Mouse (Mus musculus) olfactory bulb, adult 2 months (tissue): ENCODE measurements at regions not wholly inside any gene's neighbourhood (a gene's known extent, or its start where the extent isn't known, plus 50 kb on each side); places are given as distances from the start of the nearest gene placed in this dataset.

ENCODE experiments used
- H3K27ac ChIP-seq: fragments of 200-500 bp; 2 replicates; pipeline ENCODE4 v1.5.1; 2012; ENCODE audit warnings: low read depth, low read length; ENCODE audit not compliant: insufficient read depth
- H3K4me1 ChIP-seq: fragments of 200-500 bp; 2 replicates; pipeline ENCODE4 v1.6.1; 2012; ENCODE audit warnings: low read length; ENCODE audit not compliant: control insufficient read depth, insufficient read depth
- H3K4me3 ChIP-seq: fragments of 200-500 bp; 2 replicates; pipeline ENCODE4 v1.5.1; 2012; ENCODE audit warnings: mild to moderate bottlenecking, low read depth, low read length, moderate library complexity; ENCODE audit not compliant: insufficient read depth
- CTCF ChIP-seq: fragments of 200-500 bp; IDR thresholded peaks from 2 replicates; pipeline ENCODE4 v1.5.1; 2012; ENCODE audit warnings: low read depth, mild to moderate bottlenecking, low read length, moderate library complexity; ENCODE audit not compliant: insufficient read depth
- POLR2A ChIP-seq: fragments of 200-500 bp; IDR thresholded peaks from 2 replicates; pipeline ENCODE4 v1.6.1; 2012; ENCODE audit warnings: mild to moderate bottlenecking, low read depth, low read length, moderate library complexity; ENCODE audit not compliant: insufficient read depth
- WGBS: fragments of 180-500 bp; shearing (Covaris S2); methylation state at CpG from one replicate; pipeline ENCODE4 v1.1.7; 2018; 5-methylcytosine and 5-hydroxymethylcytosine counted together

GRCm38 (mm10) chr4:25453127-25453806 lies 171.6 kb upstream of the Ufl1 start:
- Histone ChIP-seq H3K27ac (no peak overlapping the region), H3K4me1 (no peaks in the 10 kb centered on the region), H3K4me3 (no peak overlapping the region)
- TF ChIP-seq POLR2A, result no peak
- 90% methylated on average over 6 of the region's 6 CpGs for WGBS

GRCm38 (mm10) chr4:25451865-25452264 lies 170.2 kb upstream of the Ufl1 start:
- WGBS, result 76% methylated on average over 6 of the region's 6 CpGs
- no peak overlapping the region for H3K27ac ChIP-seq
- no peak overlapping the region for H3K4me3 ChIP-seq
- no peaks in the 10 kb centered on the region for H3K4me1 ChIP-seq
- no peak for TF ChIP-seq POLR2A
- TF ChIP-seq CTCF, result no peak

DNA sequence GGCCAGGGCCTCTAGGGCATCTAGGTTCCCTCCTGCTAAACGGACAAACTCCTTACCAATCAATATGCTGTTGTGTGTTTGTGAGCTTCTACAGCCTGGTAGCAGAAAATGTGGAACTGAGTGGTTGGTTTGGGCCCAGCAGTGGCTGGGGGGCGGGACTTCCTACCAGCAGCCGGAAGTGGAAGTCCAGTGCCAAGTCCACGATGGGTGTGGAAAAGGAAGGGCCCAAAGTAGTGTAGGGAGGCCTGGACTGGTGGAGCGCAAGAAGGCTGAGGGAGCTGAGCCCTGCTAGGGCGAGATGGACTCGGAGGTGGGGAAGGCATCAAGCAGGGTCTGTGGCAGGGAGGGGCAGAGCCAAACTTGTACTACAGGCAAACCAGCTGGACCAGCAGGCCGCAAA lies 150.6 kb upstream of the Ufl1 start:
- 96% methylated on average over 8 of the region's 8 CpGs for WGBS
- Histone ChIP-seq H3K27ac (no peak overlapping the region), H3K4me3 (no peak overlapping the region), H3K4me1 (no peaks in the 10 kb centered on the region)
- no peak for TF ChIP-seq CTCF
- no peak for TF ChIP-seq POLR2A

- Histone ChIP-seq H3K4me3 (no peak overlapping the region), H3K27ac (no peak overlapping the region)
- no peak for TF ChIP-seq CTCF
- no peak for TF ChIP-seq POLR2A
These were observed 134.7 kb upstream of the Ufl1 start for GRCm38 (mm10) chr4:25416330-25416729.

DNA sequence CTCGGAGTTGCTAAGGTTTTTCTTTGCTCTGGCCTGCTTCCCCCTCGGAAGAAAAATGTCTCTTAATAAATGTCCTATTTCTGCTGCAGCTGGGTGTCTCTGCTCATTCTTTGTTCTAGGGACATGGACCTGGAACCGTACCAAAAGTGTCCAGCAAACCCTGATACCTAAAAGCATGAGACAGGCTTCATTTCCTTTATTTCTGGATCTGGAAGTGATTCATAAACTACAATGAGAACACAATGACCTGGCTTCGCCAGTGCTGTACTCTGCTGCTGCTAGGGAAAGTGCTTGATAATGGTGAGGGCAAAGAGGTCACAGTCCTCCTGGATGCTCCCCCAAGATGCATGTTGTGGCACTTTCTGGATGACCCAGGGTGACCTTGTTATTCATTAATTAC lies 128.8 kb upstream of the Ufl1 start:
- Histone ChIP-seq H3K4me3 (no peak overlapping the region), H3K4me1 (no peaks in the 10 kb centered on the region), H3K27ac (no peak overlapping the region)
- TF ChIP-seq POLR2A (no peak), CTCF (no peak)
- 46% methylated on average over 4 of the region's 4 CpGs for WGBS

More at GRCm38 (mm10) chr4:25416330-25416729, 134.7 kb upstream of the Ufl1 start:
- WGBS, result 68% methylated on average over 2 of the region's 2 CpGs
- no peaks in the 10 kb centered on the region for H3K4me1 ChIP-seq

GRCm38 (mm10) chr4:25408696-25409448 lies 127.3 kb upstream of the Ufl1 start:
- TF ChIP-seq CTCF (no peak), POLR2A (no peak)
- 14% methylated on average over 3 of the region's 3 CpGs for WGBS
- no peaks in the 10 kb centered on the region for H3K4me1 ChIP-seq
- H3K27ac ChIP-seq, result no peak overlapping the region
- H3K4me3 ChIP-seq, result no peak overlapping the region

GRCm38 (mm10) chr4:25407842-25408241 lies 126.2 kb upstream of the Ufl1 start:
- 0 out of 2 replicates have a peak overlapping the region, but pooled peaks have one; percentile 69 for H3K27ac ChIP-seq
- 27% methylated on average over 4 of the region's 4 CpGs for WGBS

GRCm38 (mm10) chr4:25389542-25389941 lies 107.9 kb upstream of the Ufl1 start:
- Histone ChIP-seq H3K4me1 (no peaks in the 10 kb centered on the region), H3K4me3 (no peak overlapping the region), H3K27ac (no peak overlapping the region)
- TF ChIP-seq CTCF (no peak), POLR2A (no peak)
- WGBS, result 29% methylated on average over 5 of the region's 5 CpGs

More at GRCm38 (mm10) chr4:25407842-25408241, 126.2 kb upstream of the Ufl1 start:
- TF ChIP-seq POLR2A (no peak), CTCF (no peak)
- H3K4me3 ChIP-seq, result no peak overlapping the region
- H3K4me1 ChIP-seq, result no peaks in the 10 kb centered on the region

DNA sequence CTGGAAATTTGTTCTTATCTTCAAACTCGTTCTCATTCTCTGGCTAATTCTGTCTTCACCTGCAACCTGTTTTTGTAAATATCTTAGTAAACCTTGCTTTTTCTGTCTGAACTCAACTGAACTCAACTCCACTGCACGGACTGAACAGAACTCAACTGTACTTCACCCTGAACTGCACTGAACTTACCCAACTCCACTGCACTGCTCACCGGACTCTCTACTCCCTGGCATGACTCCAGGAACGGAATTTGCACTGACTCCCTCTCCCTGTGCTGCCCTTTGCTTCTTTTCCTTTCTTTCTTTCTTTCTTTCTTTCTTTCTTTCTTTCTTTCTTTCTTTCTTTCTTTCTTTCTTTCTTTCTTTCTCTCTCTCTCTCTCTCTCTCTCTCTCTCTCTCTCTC lies 90.4 kb upstream of the Ufl1 start:
- WGBS, result 83% methylated on average over 4 of the region's 4 CpGs
- H3K4me1 ChIP-seq, result no peaks in the 10 kb centered on the region
- H3K4me3 ChIP-seq, result no peak overlapping the region
- TF ChIP-seq CTCF (no peak), POLR2A (no peak)
- no peak overlapping the region for H3K27ac ChIP-seq

DNA sequence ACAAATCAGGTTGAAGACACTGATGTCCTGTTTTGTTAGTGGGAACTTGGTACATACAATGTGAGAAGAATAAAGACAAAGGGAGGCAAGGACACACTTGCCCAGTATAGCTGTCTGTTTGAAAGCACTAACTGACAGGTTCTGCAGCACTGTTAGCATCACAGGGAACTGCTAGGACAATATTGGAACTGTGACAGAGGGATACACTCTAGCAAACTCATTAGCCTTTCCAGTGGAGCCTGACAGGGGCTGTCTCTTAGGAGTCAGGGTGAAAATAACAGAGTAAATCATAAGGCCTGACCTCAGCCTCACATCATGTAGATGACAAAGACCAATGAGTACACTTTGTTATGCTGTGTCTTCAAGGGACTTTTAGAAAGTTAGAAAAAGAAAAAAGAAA lies 82.8 kb upstream of the Ufl1 start:
- TF ChIP-seq POLR2A (no peak), CTCF (no peak)
- H3K4me3 ChIP-seq, result no peak overlapping the region
- H3K4me1 ChIP-seq, result no peaks in the 10 kb centered on the region
- H3K27ac ChIP-seq, result no peak overlapping the region
